Mouse (Mus musculus): ENCODE data around the gene Cnbd2. TPM values are rescaled to one million over a fixed set of nuclear protein-coding genes. Genes with fewer than 3 reads are reported as not detected.

Cnbd2 gene
- polyA plus RNA-seq, 1 experiment from 2014 or later = 4.4 TPM

- Histone ChIP-seq H3K4me3 (peak overlapping the region; percentile 66), H3K4me1 (peaks cover 12% of the 10 kb centered on the region), H3K27me3 (no peaks in the 10 kb centered on the region), H3K27ac (no peak overlapping the region; the same call in 1 of the 2 replicates), H3K9me3 (no peaks in the 10 kb centered on the region), H3K36me3 (peaks cover 19% of the 10 kb centered on the region), H3K9ac (peak overlapping the region; percentile 85; the same call in 1 of the 2 replicates), H3K4me2 (replicated peaks) (peak overlapping the region; percentile 88)
- 60% methylated on average over 3 of the region's 3 CpGs for WGBS
- ATAC-seq (ENCODE audit: low FRiP score, low read depth) = no peak
These were observed 1.1 kb downstream of the Cnbd2 start for GRCm38 (mm10) chr2:156313153-156313552.

- 96% methylated on average over 6 of the region's 6 CpGs for WGBS
- ATAC-seq (ENCODE audit: low FRiP score, low read depth) = no peak
- no peak overlapping the region for H3K4me3 ChIP-seq
These were observed 2.7 kb downstream of the Cnbd2 start for GRCm38 (mm10) chr2:156314811-156315210.

DNA sequence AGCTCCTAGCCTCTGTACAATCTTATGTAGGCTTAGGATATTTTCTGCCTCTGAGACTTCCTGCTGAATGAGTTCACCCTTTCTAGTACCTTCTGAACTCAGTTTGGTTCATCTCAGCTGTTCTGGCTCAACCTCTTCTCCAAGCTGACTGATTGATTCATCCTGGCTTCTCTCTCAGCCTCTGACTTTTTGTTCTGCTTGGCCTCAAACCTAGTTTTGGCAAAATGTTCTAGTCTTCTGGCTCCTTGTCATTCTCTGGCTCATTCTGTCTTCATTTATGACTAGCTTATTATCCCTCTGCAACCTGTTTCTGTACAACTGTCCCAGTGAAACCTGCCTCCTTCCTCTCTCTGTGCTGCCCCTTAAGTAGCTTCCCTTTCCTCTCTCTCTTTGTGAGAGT is 6.4 kb downstream of the Cnbd2 start:
- ATAC-seq (ENCODE audit: low FRiP score, low read depth) = no peak
- Histone ChIP-seq H3K4me3 (no peak overlapping the region), H3K27ac (no peak overlapping the region)

More at GRCm38 (mm10) chr2:156314811-156315210, 2.7 kb downstream of the Cnbd2 start:
- peaks cover 12% of the 10 kb centered on the region for H3K36me3 ChIP-seq
- no peak overlapping the region for H3K4me2 ChIP-seq (replicated peaks)
- no peak overlapping the region for H3K9ac ChIP-seq
- no peaks in the 10 kb centered on the region for H3K27me3 ChIP-seq
- H3K27ac ChIP-seq = no peak overlapping the region
- peaks cover 12% of the 10 kb centered on the region for H3K4me1 ChIP-seq
- H3K9me3 ChIP-seq = no peaks in the 10 kb centered on the region

GRCm38 (mm10) chr2:156321538-156321937 is 9.4 kb downstream of the Cnbd2 start:
- Histone ChIP-seq H3K27me3 (no peaks in the 10 kb centered on the region), H3K36me3 (peaks cover 4% of the 10 kb centered on the region), H3K27ac (no peak overlapping the region), H3K4me1 (no peaks in the 10 kb centered on the region), H3K9ac (no peak overlapping the region), H3K9me3 (no peaks in the 10 kb centered on the region), H3K4me3 (no peak overlapping the region), H3K4me2 (replicated peaks) (no peak overlapping the region)
- ATAC-seq (ENCODE audit: low FRiP score, low read depth) = no peak
- 83% methylated on average over 6 of the region's 6 CpGs for WGBS

More for the DNA sequence above, 6.4 kb downstream of the Cnbd2 start:
- Histone ChIP-seq H3K9me3 (no peaks in the 10 kb centered on the region), H3K9ac (no peak overlapping the region), H3K27me3 (no peaks in the 10 kb centered on the region), H3K4me1 (0 out of 2 replicates have a peak, but pooled peaks cover 2% of the 10 kb centered on the region), H3K4me2 (replicated peaks) (no peak overlapping the region), H3K36me3 (peaks cover 7% of the 10 kb centered on the region)

DNA sequence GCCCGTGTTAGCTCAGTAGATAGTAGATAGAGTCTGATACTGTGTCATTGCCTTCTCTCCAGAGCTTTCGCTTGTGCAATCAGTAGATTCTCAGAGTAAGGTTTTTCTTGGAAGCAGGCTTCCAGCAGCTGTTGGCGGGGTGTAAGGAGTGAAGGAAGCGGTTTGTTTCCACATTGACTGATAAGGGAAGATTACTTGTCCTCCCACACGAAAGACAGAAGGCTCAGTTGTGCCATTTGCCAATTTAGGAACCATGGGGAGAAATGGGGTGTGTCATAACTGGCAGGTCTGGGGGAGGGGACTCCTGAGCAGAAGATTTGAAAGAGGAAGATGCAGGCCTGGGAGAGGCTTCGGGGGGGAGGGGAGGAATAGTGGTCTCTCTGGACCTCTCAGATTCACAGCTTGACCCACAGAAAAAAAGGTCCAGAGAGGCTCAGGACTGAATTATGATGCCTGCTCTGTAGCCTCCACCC is 12.1 kb downstream of the Cnbd2 start:
- no peaks in the 10 kb centered on the region for H3K4me1 ChIP-seq
- no peak overlapping the region for H3K9ac ChIP-seq
- 67% methylated on average over 6 of the region's 6 CpGs for WGBS
- no peak overlapping the region for H3K4me3 ChIP-seq
- H3K9me3 ChIP-seq = peaks cover 2% of the 10 kb centered on the region; the same call in 1 of the 2 replicates
- no peak overlapping the region for H3K27ac ChIP-seq
- H3K4me2 ChIP-seq (replicated peaks) = no peak overlapping the region
- peaks cover 4% of the 10 kb centered on the region for H3K36me3 ChIP-seq
- no peaks in the 10 kb centered on the region for H3K27me3 ChIP-seq
- ATAC-seq (ENCODE audit: low FRiP score, low read depth) = no peak

GRCm38 (mm10) chr2:156324681-156325080 is 12.6 kb downstream of the Cnbd2 start:
- 26% methylated on average over 5 of the region's 5 CpGs for WGBS

DNA sequence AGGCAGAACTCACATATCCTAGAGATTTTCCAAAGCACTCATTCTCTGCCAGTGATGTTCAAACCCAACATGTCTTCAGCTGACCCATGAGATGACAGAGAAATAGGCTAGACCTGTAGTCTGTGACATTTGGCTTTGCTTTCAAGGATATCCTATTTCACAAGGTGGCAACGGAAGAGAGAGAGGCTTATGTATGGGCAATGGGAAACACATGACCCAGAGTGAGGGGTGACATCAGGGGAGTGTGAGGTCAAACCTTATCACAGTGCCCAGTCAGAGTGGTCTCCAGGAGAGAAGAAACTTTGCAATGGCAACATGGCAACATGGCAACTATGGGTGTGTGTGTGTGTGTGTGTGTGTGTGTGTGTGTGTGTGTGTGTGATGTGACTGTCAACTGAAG is 18.6 kb downstream of the Cnbd2 start:
- H3K27me3 ChIP-seq = no peaks in the 10 kb centered on the region
- no peaks in the 10 kb centered on the region for H3K36me3 ChIP-seq
- H3K9me3 ChIP-seq = peaks cover 5% of the 10 kb centered on the region; the same call in 1 of the 2 replicates
- no peak for ATAC-seq (ENCODE audit: low FRiP score, low read depth)
- H3K4me3 ChIP-seq = no peak overlapping the region
- H3K27ac ChIP-seq = no peak overlapping the region
- H3K4me1 ChIP-seq = no peaks in the 10 kb centered on the region
- 34% methylated on average over 1 of the region's 1 CpGs for WGBS
- no peak overlapping the region for H3K4me2 ChIP-seq (replicated peaks)
- no peak overlapping the region for H3K9ac ChIP-seq

More at GRCm38 (mm10) chr2:156324681-156325080, 12.6 kb downstream of the Cnbd2 start:
- Histone ChIP-seq H3K36me3 (peaks cover 4% of the 10 kb centered on the region), H3K4me2 (replicated peaks) (no peak overlapping the region), H3K27me3 (no peaks in the 10 kb centered on the region), H3K9ac (no peak overlapping the region), H3K9me3 (peaks cover 5% of the 10 kb centered on the region; the same call in 1 of the 2 replicates), H3K4me1 (no peaks in the 10 kb centered on the region), H3K27ac (no peak overlapping the region), H3K4me3 (no peak overlapping the region)
- no peak for ATAC-seq (ENCODE audit: low FRiP score, low read depth)

- Histone ChIP-seq H3K4me3 (no peak overlapping the region), H3K4me1 (no peaks in the 10 kb centered on the region), H3K9ac (no peak overlapping the region), H3K36me3 (no peaks in the 10 kb centered on the region), H3K9me3 (peaks cover 5% of the 10 kb centered on the region; the same call in 1 of the 2 replicates), H3K27ac (no peak overlapping the region), H3K27me3 (no peaks in the 10 kb centered on the region), H3K4me2 (replicated peaks) (no peak overlapping the region)
- 79% methylated on average over 7 of the region's 7 CpGs for WGBS
- no peak for ATAC-seq (ENCODE audit: low FRiP score, low read depth)
These were observed 19.4 kb downstream of the Cnbd2 start for GRCm38 (mm10) chr2:156331446-156331965.

GRCm38 (mm10) chr2:156340078-156340477 is 28.0 kb downstream of the Cnbd2 start:
- Histone ChIP-seq H3K27me3 (no peaks in the 10 kb centered on the region), H3K9ac (no peak overlapping the region), H3K4me3 (no peak overlapping the region), H3K27ac (no peak overlapping the region), H3K4me2 (replicated peaks) (no peak overlapping the region), H3K4me1 (no peaks in the 10 kb centered on the region), H3K36me3 (no peaks in the 10 kb centered on the region), H3K9me3 (no peaks in the 10 kb centered on the region)
- no peak for ATAC-seq (ENCODE audit: low FRiP score, low read depth)
- 89% methylated on average over 4 of the region's 4 CpGs for WGBS

GRCm38 (mm10) chr2:156344775-156345532 is 32.9 kb downstream of the Cnbd2 start:
- Histone ChIP-seq H3K4me1 (no peaks in the 10 kb centered on the region), H3K9me3 (no peaks in the 10 kb centered on the region), H3K4me2 (replicated peaks) (no peak overlapping the region), H3K27ac (no peak overlapping the region), H3K4me3 (no peak overlapping the region), H3K9ac (no peak overlapping the region), H3K27me3 (no peaks in the 10 kb centered on the region), H3K36me3 (no peaks in the 10 kb centered on the region)
- no peak for ATAC-seq (ENCODE audit: low FRiP score, low read depth)
- WGBS = 59% methylated on average over 12 of the region's 12 CpGs

- no peak overlapping the region for H3K9ac ChIP-seq
- no peak overlapping the region for H3K27ac ChIP-seq
- H3K4me3 ChIP-seq = no peak overlapping the region
- no peaks in the 10 kb centered on the region for H3K27me3 ChIP-seq
- H3K4me1 ChIP-seq = no peaks in the 10 kb centered on the region
- 76% methylated on average over 4 of the region's 4 CpGs for WGBS
- ATAC-seq (ENCODE audit: low FRiP score, low read depth) = no peak
- no peaks in the 10 kb centered on the region for H3K36me3 ChIP-seq
- no peak overlapping the region for H3K4me2 ChIP-seq (replicated peaks)
- H3K9me3 ChIP-seq = no peaks in the 10 kb centered on the region
These were observed 36.7 kb downstream of the Cnbd2 start for GRCm38 (mm10) chr2:156348812-156349211.

DNA sequence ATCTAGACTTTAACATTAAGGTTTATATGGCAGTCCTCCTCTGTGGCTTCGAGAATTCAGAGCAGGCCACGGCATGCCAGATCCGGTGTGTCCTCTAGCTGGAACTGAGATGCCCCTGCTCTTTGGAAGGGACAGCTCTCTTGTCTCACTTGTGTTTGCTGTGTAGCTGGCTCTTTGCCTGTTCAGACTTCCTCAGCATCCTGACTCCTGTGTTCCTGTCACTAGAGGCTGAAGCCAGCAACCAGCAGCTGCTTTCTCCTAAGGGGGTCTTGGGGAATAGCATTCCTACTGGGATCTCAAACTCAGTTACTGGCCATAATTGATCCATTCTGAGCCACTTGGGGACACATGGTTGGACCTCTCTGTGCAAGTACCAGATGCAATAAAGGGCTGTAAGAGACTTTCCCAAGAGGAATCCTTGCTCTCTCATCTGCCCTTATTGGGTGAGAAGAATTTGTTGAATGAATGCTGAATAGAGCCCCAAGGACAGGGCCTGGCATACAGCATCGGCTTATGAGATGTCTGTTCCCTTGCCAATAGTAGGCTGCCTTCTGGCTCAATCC is 37.3 kb downstream of the Cnbd2 start:
- 84% methylated on average over 4 of the region's 4 CpGs for WGBS
- Histone ChIP-seq H3K9me3 (no peaks in the 10 kb centered on the region), H3K4me1 (no peaks in the 10 kb centered on the region), H3K4me2 (replicated peaks) (no peak overlapping the region), H3K27ac (no peak overlapping the region), H3K9ac (no peak overlapping the region), H3K4me3 (no peak overlapping the region), H3K36me3 (no peaks in the 10 kb centered on the region), H3K27me3 (no peaks in the 10 kb centered on the region)
- no peak for ATAC-seq (ENCODE audit: low FRiP score, low read depth)
